Mouse (Mus musculus): ENCODE results near the gene Myh9. TPM values are rescaled to one million over a fixed set of nuclear protein-coding genes. Genes with fewer than 3 reads are reported as not detected.
A peak's percentile ranks its signal among the peaks of the same experiment; 100 is the strongest.

Myh9 gene
- polyA plus RNA-seq, 1 experiment from 2014 or later: 14.6 TPM

- no peaks in the 10 kb centered on the region for H3K9me3 ChIP-seq (ENCODE audit: control insufficient read depth, low read length)
- WGBS: 95% methylated on average over 7 of the region's 7 CpGs
- no peak overlapping the region for H3K27ac ChIP-seq
- ATAC-seq (ENCODE audit: low FRiP score) (no peak), DNase-seq (ENCODE audit: low spot score) (no peak)
- H3K4me1 ChIP-seq (replicated peaks; ENCODE audit: control insufficient read depth, insufficient read depth, low read length): no peaks in the 10 kb centered on the region
- peaks cover 59% of the 10 kb centered on the region for H3K36me3 ChIP-seq (replicated peaks; ENCODE audit: control insufficient read depth, insufficient read depth)
- no peak overlapping the region for H3K9ac ChIP-seq
- H3K4me3 ChIP-seq (replicated peaks; ENCODE audit: low read length): no peak overlapping the region
- no peak overlapping the region for H3K4me2 ChIP-seq (replicated peaks)
- H3K27me3 ChIP-seq (ENCODE audit: control insufficient read depth, insufficient read depth, low read length): no peaks in the 10 kb centered on the region
These were observed 80.9 kb downstream of the Myh9 start for GRCm38 (mm10) chr15:77761083-77761482.

- no peaks in the 10 kb centered on the region for H3K9me3 ChIP-seq (ENCODE audit: control insufficient read depth, low read length)
- no peak overlapping the region for H3K9ac ChIP-seq
- no peak overlapping the region for H3K4me3 ChIP-seq (replicated peaks; ENCODE audit: low read length)
- H3K36me3 ChIP-seq (replicated peaks; ENCODE audit: control insufficient read depth, insufficient read depth): peaks cover 48% of the 10 kb centered on the region
- H3K27ac ChIP-seq: no peak overlapping the region
- DNase-seq (ENCODE audit: low spot score) (no peak), ATAC-seq (ENCODE audit: low FRiP score) (no peak)
- H3K4me1 ChIP-seq (replicated peaks; ENCODE audit: control insufficient read depth, insufficient read depth, low read length): no peaks in the 10 kb centered on the region
- 95% methylated on average over 16 of the region's 16 CpGs for WGBS
- no peaks in the 10 kb centered on the region for H3K27me3 ChIP-seq (ENCODE audit: control insufficient read depth, insufficient read depth, low read length)
- no peak overlapping the region for H3K4me2 ChIP-seq (replicated peaks)
These were observed 81.9 kb downstream of the Myh9 start for GRCm38 (mm10) chr15:77760037-77760436.

GRCm38 (mm10) chr15:77757586-77758226, 84.3 kb downstream of the Myh9 start:
- H3K9me3 ChIP-seq (ENCODE audit: control insufficient read depth, low read length): no peaks in the 10 kb centered on the region
- no peak for ATAC-seq (ENCODE audit: low FRiP score)
- no peak overlapping the region for H3K4me2 ChIP-seq (replicated peaks)
- WGBS: 89% methylated on average over 4 of the region's 4 CpGs
- H3K27me3 ChIP-seq (ENCODE audit: control insufficient read depth, insufficient read depth, low read length): no peaks in the 10 kb centered on the region
- H3K4me1 ChIP-seq (replicated peaks; ENCODE audit: control insufficient read depth, insufficient read depth, low read length): no peaks in the 10 kb centered on the region
- DNase-seq (ENCODE audit: low spot score): no peak
- H3K36me3 ChIP-seq (replicated peaks; ENCODE audit: control insufficient read depth, insufficient read depth): peaks cover 25% of the 10 kb centered on the region
- H3K4me3 ChIP-seq (replicated peaks; ENCODE audit: low read length): no peak overlapping the region
- H3K27ac ChIP-seq: no peak overlapping the region
- no peak overlapping the region for H3K9ac ChIP-seq

- peak; percentile 66 for DNase-seq (ENCODE audit: low spot score)
- H3K4me2 ChIP-seq (replicated peaks): no peak within 1 kb of the TSS
- 12% methylated on average over 9 of the region's 9 CpGs for WGBS
- H3K36me3 ChIP-seq (replicated peaks; ENCODE audit: control insufficient read depth, insufficient read depth): peaks cover 17% of the 10 kb centered on the region
- H3K27ac ChIP-seq: no peak within 1 kb of the TSS
- ATAC-seq (ENCODE audit: low FRiP score): no peak
- no peaks in the 10 kb centered on the region for H3K9me3 ChIP-seq (ENCODE audit: control insufficient read depth, low read length)
- no peak within 1 kb of the TSS for H3K9ac ChIP-seq
- no peaks in the 10 kb centered on the region for H3K4me1 ChIP-seq (replicated peaks; ENCODE audit: control insufficient read depth, insufficient read depth, low read length)
- H3K27me3 ChIP-seq (ENCODE audit: control insufficient read depth, insufficient read depth, low read length): no peaks in the 10 kb centered on the region
- H3K4me3 ChIP-seq (replicated peaks; ENCODE audit: low read length): no peak within 1 kb of the TSS
These were observed 85.1 kb downstream of the Myh9 start, which contains the start of gene Apol8 for GRCm38 (mm10) chr15:77756848-77757247. Apol8 (minus strand) TSS chr15:77757003.

GRCm38 (mm10) chr15:77756081-77756480, 85.9 kb downstream of the Myh9 start:
- no peak overlapping the region for H3K4me3 ChIP-seq (replicated peaks; ENCODE audit: low read length)
- H3K9me3 ChIP-seq (ENCODE audit: control insufficient read depth, low read length): no peaks in the 10 kb centered on the region
- ATAC-seq (ENCODE audit: low FRiP score) (no peak), DNase-seq (ENCODE audit: low spot score) (no peak)
- no peak overlapping the region for H3K4me2 ChIP-seq (replicated peaks)
- H3K36me3 ChIP-seq (replicated peaks; ENCODE audit: control insufficient read depth, insufficient read depth): peaks cover 10% of the 10 kb centered on the region; the same call in 1 of the 2 replicates
- no peaks in the 10 kb centered on the region for H3K4me1 ChIP-seq (replicated peaks; ENCODE audit: control insufficient read depth, insufficient read depth, low read length)
- no peak overlapping the region for H3K27ac ChIP-seq
- WGBS: 66% methylated on average over 2 of the region's 2 CpGs
- no peaks in the 10 kb centered on the region for H3K27me3 ChIP-seq (ENCODE audit: control insufficient read depth, insufficient read depth, low read length)
- no peak overlapping the region for H3K9ac ChIP-seq

- no peaks in the 10 kb centered on the region for H3K4me1 ChIP-seq (replicated peaks; ENCODE audit: control insufficient read depth, insufficient read depth, low read length)
- no peak for ATAC-seq (ENCODE audit: low FRiP score)
- H3K27ac ChIP-seq: no peak overlapping the region
These were observed 86.8 kb downstream of the Myh9 start for GRCm38 (mm10) chr15:77755132-77755531.

GRCm38 (mm10) chr15:77752443-77752842, 89.5 kb downstream of the Myh9 start:
- 44% methylated on average over 11 of the region's 11 CpGs for WGBS
- no peak for ATAC-seq (ENCODE audit: low FRiP score)

More at GRCm38 (mm10) chr15:77755132-77755531, 86.8 kb downstream of the Myh9 start:
- Histone ChIP-seq H3K9me3 (ENCODE audit: control insufficient read depth, low read length) (no peaks in the 10 kb centered on the region), H3K4me3 (replicated peaks; ENCODE audit: low read length) (no peak overlapping the region), H3K4me2 (replicated peaks) (no peak overlapping the region), H3K27me3 (ENCODE audit: control insufficient read depth, insufficient read depth, low read length) (no peaks in the 10 kb centered on the region), H3K36me3 (replicated peaks; ENCODE audit: control insufficient read depth, insufficient read depth) (0 out of 2 replicates have a peak, but pooled peaks cover 1% of the 10 kb centered on the region), H3K9ac (no peak overlapping the region)
- DNase-seq (ENCODE audit: low spot score): no peak
- WGBS: 63% methylated on average over 2 of the region's 2 CpGs

GRCm38 (mm10) chr15:77750461-77750860, 91.5 kb downstream of the Myh9 start:
- Histone ChIP-seq H3K27ac (no peak overlapping the region), H3K36me3 (replicated peaks; ENCODE audit: control insufficient read depth, insufficient read depth) (no peaks in the 10 kb centered on the region), H3K27me3 (ENCODE audit: control insufficient read depth, insufficient read depth, low read length) (no peaks in the 10 kb centered on the region), H3K9ac (no peak overlapping the region), H3K4me2 (replicated peaks) (no peak overlapping the region), H3K4me1 (replicated peaks; ENCODE audit: control insufficient read depth, insufficient read depth, low read length) (no peaks in the 10 kb centered on the region), H3K4me3 (replicated peaks; ENCODE audit: low read length) (no peak overlapping the region), H3K9me3 (ENCODE audit: control insufficient read depth, low read length) (no peaks in the 10 kb centered on the region)
- 32% methylated on average over 1 of the region's 1 CpGs for WGBS
- DNase-seq (ENCODE audit: low spot score) (no peak), ATAC-seq (ENCODE audit: low FRiP score) (no peak)

More at GRCm38 (mm10) chr15:77752443-77752842, 89.5 kb downstream of the Myh9 start:
- Histone ChIP-seq H3K4me1 (replicated peaks; ENCODE audit: control insufficient read depth, insufficient read depth, low read length) (no peaks in the 10 kb centered on the region), H3K27ac (no peak overlapping the region), H3K4me3 (replicated peaks; ENCODE audit: low read length) (no peak overlapping the region), H3K4me2 (replicated peaks) (no peak overlapping the region), H3K9me3 (ENCODE audit: control insufficient read depth, low read length) (no peaks in the 10 kb centered on the region), H3K9ac (no peak overlapping the region), H3K36me3 (replicated peaks; ENCODE audit: control insufficient read depth, insufficient read depth) (no peaks in the 10 kb centered on the region), H3K27me3 (ENCODE audit: control insufficient read depth, insufficient read depth, low read length) (no peaks in the 10 kb centered on the region)
- no peak for DNase-seq (ENCODE audit: low spot score)

GRCm38 (mm10) chr15:77749717-77750116, 92.3 kb downstream of the Myh9 start:
- H3K9me3 ChIP-seq (ENCODE audit: control insufficient read depth, low read length): no peaks in the 10 kb centered on the region
- H3K4me3 ChIP-seq (replicated peaks; ENCODE audit: low read length): no peak overlapping the region
- no peaks in the 10 kb centered on the region for H3K27me3 ChIP-seq (ENCODE audit: control insufficient read depth, insufficient read depth, low read length)
- H3K4me1 ChIP-seq (replicated peaks; ENCODE audit: control insufficient read depth, insufficient read depth, low read length): no peaks in the 10 kb centered on the region
- 84% methylated on average over 10 of the region's 10 CpGs for WGBS
- no peaks in the 10 kb centered on the region for H3K36me3 ChIP-seq (replicated peaks; ENCODE audit: control insufficient read depth, insufficient read depth)
- DNase-seq (ENCODE audit: low spot score): no peak
- H3K4me2 ChIP-seq (replicated peaks): no peak overlapping the region
- H3K27ac ChIP-seq: no peak overlapping the region
- no peak overlapping the region for H3K9ac ChIP-seq
- no peak for ATAC-seq (ENCODE audit: low FRiP score)

- Histone ChIP-seq H3K4me2 (replicated peaks) (no peak overlapping the region), H3K27ac (no peak overlapping the region), H3K27me3 (ENCODE audit: control insufficient read depth, insufficient read depth, low read length) (no peaks in the 10 kb centered on the region), H3K9ac (no peak overlapping the region), H3K9me3 (ENCODE audit: control insufficient read depth, low read length) (no peaks in the 10 kb centered on the region), H3K36me3 (replicated peaks; ENCODE audit: control insufficient read depth, insufficient read depth) (no peaks in the 10 kb centered on the region), H3K4me3 (replicated peaks; ENCODE audit: low read length) (no peak overlapping the region), H3K4me1 (replicated peaks; ENCODE audit: control insufficient read depth, insufficient read depth, low read length) (no peaks in the 10 kb centered on the region)
- DNase-seq (ENCODE audit: low spot score) (no peak), ATAC-seq (ENCODE audit: low FRiP score) (no peak)
- WGBS: 88% methylated on average over 3 of the region's 3 CpGs
These were observed 93.6 kb downstream of the Myh9 start for GRCm38 (mm10) chr15:77748414-77748813.

Measured in hindbrain, embryonic 14.5 days (tissue).